Mouse (Mus musculus) heart, adult 2 months (tissue): ENCODE measurements around the gene Ceacam1.

Experiments
- CTCF ChIP-seq: fragments of 200-600 bp; IDR thresholded peaks from 2 replicates; pipeline ENCODE4 v1.8.1; 2022; ENCODE audit warnings: antibody characterized with exemption, mild to moderate bottlenecking, moderate library complexity
- POLR2A ChIP-seq: fragments of 200-500 bp; IDR thresholded peaks from 2 replicates; pipeline ENCODE4 v1.6.1; 2011; ENCODE audit warnings: mild to moderate bottlenecking, low read depth, low read length, control low read depth; ENCODE audit not compliant: insufficient read depth

- no peak for TF ChIP-seq POLR2A
- TF ChIP-seq CTCF = no peak
These were observed 57.5 kb downstream of the Ceacam1 start for GRCm38 (mm10) chr7:25419943-25420342.
